Mouse (Mus musculus): Measurements from ENCODE around the gene Gpr141.

Gpr141 gene

GRCm38 (mm10) chr13:19734597-19734996 is 89.5 kb downstream of the Gpr141 start:
- no peak for DNase-seq (ENCODE audit: extremely low read depth, insufficient read length, low spot score)

- no peak for DNase-seq (ENCODE audit: extremely low read depth, insufficient read length, low spot score)
Measured at GRCm38 (mm10) chr13:19730826-19731225, 93.2 kb downstream of the Gpr141 start.

- DNase-seq (ENCODE audit: extremely low read depth, insufficient read length, low spot score), result no peak
Measured at GRCm38 (mm10) chr13:19718954-19719353, 105.1 kb downstream of the Gpr141 start.

- DNase-seq (ENCODE audit: extremely low read depth, insufficient read length, low spot score), result no peak
Measured at GRCm38 (mm10) chr13:19717201-19717600, 106.9 kb downstream of the Gpr141 start.

- DNase-seq (ENCODE audit: extremely low read depth, insufficient read length, low spot score), result peak; percentile 29
Measured at GRCm38 (mm10) chr13:19703806-19704205, 120.3 kb downstream of the Gpr141 start.

DNA sequence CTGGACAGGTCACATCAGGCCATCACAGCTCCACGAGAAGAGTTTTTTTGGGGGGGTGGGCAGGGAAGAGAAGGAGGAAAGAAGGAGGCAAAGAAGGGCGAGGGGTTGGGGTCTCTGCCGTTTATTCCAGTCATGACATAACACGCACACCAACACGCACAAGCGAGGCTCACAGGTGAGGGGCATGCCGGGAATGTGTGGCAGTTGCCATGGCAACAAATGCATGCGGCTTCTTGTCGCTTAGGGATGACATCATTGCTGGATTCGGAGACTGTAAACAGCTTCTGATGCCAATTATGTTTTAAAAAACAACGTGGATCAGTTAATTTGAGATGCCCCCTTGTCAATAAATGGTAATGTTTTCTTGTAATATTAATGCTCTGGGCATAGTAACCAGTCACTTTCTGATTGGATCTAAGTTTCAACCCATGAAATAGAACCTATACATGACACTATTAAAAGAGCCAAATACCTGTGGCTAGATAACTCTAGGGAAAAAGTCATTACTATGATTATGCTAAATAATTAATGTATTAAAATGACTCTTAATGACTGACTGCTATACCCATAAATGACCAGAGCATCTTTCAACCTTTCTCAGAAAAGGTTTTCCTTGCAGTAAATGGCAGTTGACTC is 122.5 kb downstream of the Gpr141 start:
- DNase-seq (ENCODE audit: extremely low read depth, insufficient read length, low spot score), result no peak

DNA sequence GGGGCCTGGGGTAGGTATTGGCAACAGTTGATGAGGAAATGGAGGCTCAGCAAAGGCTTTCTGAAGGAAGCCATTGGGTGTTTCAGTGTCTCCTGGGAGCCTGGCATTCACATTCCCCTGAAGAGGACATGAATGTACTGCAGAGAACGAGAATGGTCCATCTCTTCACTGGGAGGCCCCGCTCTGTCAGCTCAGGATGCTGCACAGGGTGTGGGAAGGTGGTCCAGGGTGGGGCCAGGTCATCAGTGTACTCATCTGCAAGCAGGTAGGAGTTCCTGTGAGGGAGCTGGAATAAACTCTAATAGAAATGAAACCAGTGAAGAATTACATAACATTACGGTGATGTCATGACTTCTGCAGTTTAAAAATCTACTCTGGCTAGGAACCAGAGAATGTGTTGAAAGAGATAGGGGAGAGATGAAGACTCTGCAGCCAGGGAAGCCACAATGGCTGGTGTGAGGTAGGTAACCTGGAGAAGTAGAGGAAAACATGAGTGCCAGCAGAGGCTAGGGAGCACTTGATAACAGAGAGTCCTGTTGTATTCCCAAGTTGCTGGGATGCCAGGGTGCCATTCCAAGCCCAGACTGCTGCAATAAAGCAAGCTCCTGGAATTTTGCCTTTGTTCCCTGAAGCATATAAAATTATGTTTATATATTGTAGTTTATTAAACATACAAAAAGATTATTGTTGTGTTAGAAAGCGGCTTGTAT is 123.2 kb downstream of the Gpr141 start:
- peak; percentile 17 for DNase-seq (ENCODE audit: extremely low read depth, insufficient read length, low spot score)

Data from 3134 (cell line).